Mouse (Mus musculus): ENCODE measurements around the gene Gm21409. TPM values are rescaled to one million over a fixed set of nuclear protein-coding genes. Genes with fewer than 3 reads are reported as not detected.
"Not testable (repeated sequence)": the region's sequence is repeated elsewhere in the genome, so short reads cannot be mapped to it uniquely, and the experiment has no call there.

Gene Gm21409
- polyA plus RNA-seq (2012; rRNA removed) = not detected in 2 replicates

GRCm38 (mm10) chrY:84746385-84746784 lies at the start of gene Gm21409:
TSS of gene Gm21409 (plus strand) at chrY:84746685.
- WGBS = no CpG with 5 or more reads among the region's 6 CpGs
- DNase-seq (ENCODE audit: low read depth, low spot score) = not testable (repeated sequence)

Other genes starting within 250 kb of the Gm21409 start
- not detected in 2 replicates for gene Gm21394, start 181.8 kb upstream of the Gm21409 start, polyA plus RNA-seq (2012; rRNA removed)